29 mouse cellular contexts compared by ENCODE assay signal in the genomic region with DNA sequence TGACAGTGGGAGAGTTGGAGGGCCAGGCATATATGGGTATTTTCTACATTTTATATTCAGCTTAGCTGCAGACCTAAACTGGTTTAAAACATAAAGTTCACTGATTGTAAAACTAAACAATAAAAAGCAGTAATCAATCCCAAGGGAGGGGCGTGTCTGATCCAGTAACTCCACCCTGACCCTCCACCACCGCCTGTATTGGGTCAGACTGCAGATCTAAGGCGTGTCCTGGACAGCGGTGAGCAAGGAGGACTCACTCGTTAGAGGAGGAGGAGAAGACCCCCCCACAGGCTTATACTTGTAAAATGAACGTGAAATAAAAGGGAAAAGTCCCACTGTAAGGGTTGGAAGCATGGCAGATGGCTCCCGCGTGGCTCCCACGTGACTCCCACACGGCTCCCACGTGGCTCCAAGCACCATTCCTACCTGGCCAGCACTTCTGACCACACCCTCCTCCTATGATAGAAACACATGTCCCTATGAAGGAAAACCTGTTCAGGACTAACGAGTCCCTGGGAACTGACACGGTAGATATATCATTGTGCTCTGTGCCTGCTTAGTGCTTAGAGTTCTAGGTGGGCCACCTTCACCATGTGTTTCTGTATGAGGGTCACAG. TPM values are rescaled to one million over a fixed set of nuclear protein-coding genes. Genes with fewer than 3 reads are reported as not detected.
DNase-seq lines count a peak whose midpoint lies in the region; ATAC-seq and TF ChIP-seq lines count a peak whose summit lies in the region.
"Had no signal": no experiment of that assay in that cellular context is flagged by ENCODE, and none has a peak within 500 bp of the region (broad histone marks: within the 10 kb centered on the region; RNA-seq: fewer than 3 reads in every experiment).

No protein-coding gene starts in this region.

- peak; percentile 4 for DNase-seq in midbrain, embryonic 11.5 days (ENCODE audit: low spot score, missing footprints)
- no peak for DNase-seq in kidney, postnatal 4 days
- no peak for DNase-seq in thymus, postnatal 25 days
- DNase-seq in ovary, adult 18-20 months (ENCODE audit: low spot score), result no peak
- DNase-seq: adrenal gland, adult 8-10 months; cerebellum, adult 8-10 months; cerebellum, postnatal 25 days; gastrocnemius, postnatal 25 days; heart, adult 2 months; kidney, adult 11 months; kidney, postnatal 25 days; lung, embryonic 14.5 days; lung, postnatal 14 days; thymus, adult 18-20 months; thymus, postnatal 4 days had no signal

- H3K9ac ChIP-seq in midbrain, embryonic 11.5 days (ENCODE audit: low read length), result no peak overlapping the region
- H3K9ac ChIP-seq in midbrain, embryonic 15.5 days, result no peak overlapping the region
- no peak overlapping the region for H3K9ac ChIP-seq in intestine, postnatal 0 days (ENCODE audit: low read depth, low read length)
- H3K9ac ChIP-seq in stomach, embryonic 15.5 days, result no peak overlapping the region
- H3K9ac ChIP-seq: forebrain, embryonic 15.5 days; heart, embryonic 12.5 days; liver, embryonic 15.5 days; lung, embryonic 14.5 days had no signal

- no peak overlapping the region for H3K4me3 ChIP-seq in midbrain, embryonic 11.5 days (ENCODE audit: low read depth, low read length)
- H3K4me3 ChIP-seq in midbrain, embryonic 15.5 days, result no peak overlapping the region
- no peak overlapping the region for H3K4me3 ChIP-seq in intestine, postnatal 0 days (ENCODE audit: low read depth, low read length)
- H3K4me3 ChIP-seq in stomach, embryonic 15.5 days (replicated peaks), result no peak overlapping the region
- H3K4me3 ChIP-seq: forebrain, embryonic 15.5 days; heart, adult 2 months; heart, embryonic 12.5 days; liver, embryonic 15.5 days had no signal

- WGBS in midbrain, embryonic 11.5 days, result 92% methylated on average over 13 of the region's 13 CpGs
- WGBS in midbrain, embryonic 15.5 days, result 89% methylated on average over 13 of the region's 13 CpGs
- 45% methylated on average over 13 of the region's 13 CpGs for WGBS in intestine, postnatal 0 days
- 81% methylated on average over 13 of the region's 13 CpGs for WGBS in stomach, embryonic 15.5 days

- H3K27me3 ChIP-seq in midbrain, embryonic 11.5 days (ENCODE audit: control insufficient read depth, insufficient read depth, low read length), result no peaks in the 10 kb centered on the region
- H3K27me3 ChIP-seq in midbrain, embryonic 15.5 days (replicated peaks), result no peaks in the 10 kb centered on the region
- no peaks in the 10 kb centered on the region for H3K27me3 ChIP-seq in intestine, postnatal 0 days (replicated peaks; ENCODE audit: control insufficient read depth, insufficient read depth, low read length)
- H3K27me3 ChIP-seq in stomach, embryonic 15.5 days (replicated peaks), result no peaks in the 10 kb centered on the region
- H3K27me3 ChIP-seq: forebrain, embryonic 15.5 days; heart, embryonic 12.5 days; liver, embryonic 15.5 days had no signal

- H3K27ac ChIP-seq in midbrain, embryonic 11.5 days (ENCODE audit: low read depth, low read length), result no peak overlapping the region
- no peak overlapping the region for H3K27ac ChIP-seq in midbrain, embryonic 15.5 days
- H3K27ac ChIP-seq in intestine, postnatal 0 days (ENCODE audit: low read depth, low read length), result no peak overlapping the region
- H3K27ac ChIP-seq in stomach, embryonic 15.5 days, result no peak overlapping the region
- H3K27ac ChIP-seq: forebrain, embryonic 15.5 days; heart, adult 2 months; liver, embryonic 15.5 days had no signal

- H3K4me2 ChIP-seq in midbrain, embryonic 11.5 days, result no peak overlapping the region
- no peak overlapping the region for H3K4me2 ChIP-seq in midbrain, embryonic 15.5 days
- H3K4me2 ChIP-seq in intestine, postnatal 0 days (replicated peaks; ENCODE audit: low read depth), result peak overlapping the region; percentile 49; the same call in 1 of the 2 replicates
- no peak overlapping the region for H3K4me2 ChIP-seq in stomach, embryonic 15.5 days
- H3K4me2 ChIP-seq: forebrain, embryonic 15.5 days; heart, embryonic 12.5 days; liver, embryonic 15.5 days; lung, embryonic 14.5 days had no signal

- ATAC-seq in midbrain, embryonic 11.5 days (ENCODE audit: low FRiP score), result no peak
- ATAC-seq in midbrain, embryonic 15.5 days (replicated peaks), result no peak
- peak; percentile 91 for ATAC-seq in intestine, postnatal 0 days
- ATAC-seq in stomach, embryonic 15.5 days (ENCODE audit: insufficient read depth, low FRiP score, low read depth), result peak; percentile 14; the same call in 1 of the 2 replicates
- ATAC-seq: CD4-positive, CD25-positive, alpha-beta regulatory T cell, adult 4 months; forebrain, embryonic 15.5 days; hindbrain, embryonic 16.5 days; midbrain, embryonic 16.5 days had no signal

- H3K9me3 ChIP-seq in midbrain, embryonic 11.5 days (ENCODE audit: control insufficient read depth, low read length), result no peaks in the 10 kb centered on the region
- no peaks in the 10 kb centered on the region for H3K9me3 ChIP-seq in midbrain, embryonic 15.5 days
- no peaks in the 10 kb centered on the region for H3K9me3 ChIP-seq in intestine, postnatal 0 days (ENCODE audit: control insufficient read depth)
- H3K9me3 ChIP-seq in stomach, embryonic 15.5 days, result no peaks in the 10 kb centered on the region
- H3K9me3 ChIP-seq: forebrain, embryonic 15.5 days; heart, embryonic 12.5 days; liver, embryonic 15.5 days had no signal

- no peaks in the 10 kb centered on the region for H3K4me1 ChIP-seq in midbrain, embryonic 11.5 days (ENCODE audit: control insufficient read depth, insufficient read depth, low read length)
- no peaks in the 10 kb centered on the region for H3K4me1 ChIP-seq in midbrain, embryonic 15.5 days
- H3K4me1 ChIP-seq in intestine, postnatal 0 days (replicated peaks; ENCODE audit: control insufficient read depth, insufficient read depth, low read length), result no peaks in the 10 kb centered on the region
- H3K4me1 ChIP-seq in stomach, embryonic 15.5 days, result peaks cover 5% of the 10 kb centered on the region; the same call in 1 of the 2 replicates
- H3K4me1 ChIP-seq: forebrain, embryonic 15.5 days; liver, embryonic 15.5 days had no signal

- no peak for TF ChIP-seq CTCF in intestine, postnatal 0 days (IDR thresholded peaks at IDR 0.05; ENCODE audit: low read depth)

- H3K36me3 ChIP-seq in midbrain, embryonic 11.5 days (ENCODE audit: control insufficient read depth, insufficient read depth, low read length), result no peaks in the 10 kb centered on the region
- no peaks in the 10 kb centered on the region for H3K36me3 ChIP-seq in midbrain, embryonic 15.5 days (replicated peaks)
- no peaks in the 10 kb centered on the region for H3K36me3 ChIP-seq in intestine, postnatal 0 days (ENCODE audit: control insufficient read depth, insufficient read depth)
- H3K36me3 ChIP-seq in stomach, embryonic 15.5 days, result no peaks in the 10 kb centered on the region
- H3K36me3 ChIP-seq: forebrain, embryonic 15.5 days; liver, embryonic 15.5 days had no signal

RNA-seq across cellular contexts. Expression of gene Dmbt1, which starts 40.6 kb away (rescaled TPM):
- not detected in 2 replicates for polyA plus RNA-seq in midbrain, embryonic 11.5 days (2014; fragmentation: Nextera tagmentation; extraction: Ambion mirVana)
- polyA plus RNA-seq in midbrain, embryonic 15.5 days (2015; fragmentation: Nextera tagmentation; extraction: Ambion mirVana), result 0.15 TPM in 1 of 2 replicates, not detected in the other
- 104 and 121 TPM in 2 replicates for polyA plus RNA-seq in intestine, postnatal 0 days (2015; fragmentation: Nextera tagmentation; extraction: Ambion mirVana)
- polyA plus RNA-seq in stomach, embryonic 15.5 days (2015; fragmentation: Nextera tagmentation; extraction: Ambion mirVana), result 47.9 and 69.0 TPM in 2 replicates
- polyA plus RNA-seq: CD4-positive, CD25-positive, alpha-beta regulatory T cell, adult 4 months; embryonic facial prominence, embryonic 11.5 days; forebrain, embryonic 15.5 days; frontal cortex, adult 2 months; heart, embryonic 12.5 days; heart, postnatal 0 days; hindbrain, embryonic 16.5 days; kidney, embryonic 14.5 days; lung, embryonic 14.5 days; midbrain, embryonic 16.5 days; neural tube, embryonic 11.5 days had no signal

RNA-seq across cellular contexts. Expression of gene Htra1, which starts 55.4 kb away (rescaled TPM):
- polyA plus RNA-seq in midbrain, embryonic 11.5 days (2014; fragmentation: Nextera tagmentation; extraction: Ambion mirVana), result 2.7 and 3.5 TPM in 2 replicates
- polyA plus RNA-seq in midbrain, embryonic 15.5 days (2015; fragmentation: Nextera tagmentation; extraction: Ambion mirVana), result 15.4 and 18.7 TPM in 2 replicates
- polyA plus RNA-seq in intestine, postnatal 0 days (2015; fragmentation: Nextera tagmentation; extraction: Ambion mirVana), result 15.5 and 17.6 TPM in 2 replicates
- 23.4 and 27.8 TPM in 2 replicates for polyA plus RNA-seq in stomach, embryonic 15.5 days (2015; fragmentation: Nextera tagmentation; extraction: Ambion mirVana)
- polyA plus RNA-seq: CD4-positive, CD25-positive, alpha-beta regulatory T cell, adult 4 months had no signal

Comparison
In these comparisons a context has a peak if more than half of its experiments do, and no peak if none do; other contexts are left out.
1. ATAC-seq: peak in intestine, postnatal 0 days (single experiment) and stomach, embryonic 15.5 days (single experiment); none in midbrain, embryonic 11.5 days (single experiment) and midbrain, embryonic 15.5 days (single experiment).
2. RNA of gene Dmbt1, which starts 40.6 kb away (polyA plus RNA-seq): 104 to 121 TPM in intestine, postnatal 0 days and 47.9 to 69.0 TPM in stomach, embryonic 15.5 days; 0.15 TPM in midbrain, embryonic 15.5 days and not detected in midbrain, embryonic 11.5 days; every median in the first group is over 10 times any median in the second.